Mouse (Mus musculus) lung, postnatal 10 days (tissue): ENCODE data around the gene Ace3.
"Not testable (repeated sequence)": the region's sequence is repeated elsewhere in the genome, so short reads cannot be mapped to it uniquely, and the experiment has no call there.

Source experiments
- DNase-seq: peaks from one replicate; pipeline ENCODE4 v3.0.0; 2021

The Ace3 gene

GRCm38 (mm10) chr11:105984452-105984851, 10.0 kb upstream of the Ace3 start:
- no peak for DNase-seq

GRCm38 (mm10) chr11:105987446-105987845, 7.0 kb upstream of the Ace3 start:
- peak; percentile 76 for DNase-seq

GRCm38 (mm10) chr11:105989446-105989845, 5.0 kb upstream of the Ace3 start:
- peak; percentile 65 for DNase-seq

- DNase-seq = peak; percentile 50
Measured at GRCm38 (mm10) chr11:105990231-105990630, 4.2 kb upstream of the Ace3 start.

GRCm38 (mm10) chr11:106000062-106000461, 5.6 kb downstream of the Ace3 start:
- DNase-seq = no peak

GRCm38 (mm10) chr11:106001718-106002117, 7.2 kb downstream of the Ace3 start:
- peak; percentile 44 for DNase-seq

- DNase-seq = no peak
Measured at GRCm38 (mm10) chr11:106004576-106004975, 10.1 kb downstream of the Ace3 start.

- no peak for DNase-seq
Measured at GRCm38 (mm10) chr11:106005970-106006369, 11.5 kb downstream of the Ace3 start.

GRCm38 (mm10) chr11:106007821-106008220, 13.3 kb downstream of the Ace3 start, which contains the start of gene Kcnh6:
Gene Kcnh6 (plus strand): TSS chr11:106008124.
- DNase-seq = peak; percentile 87

GRCm38 (mm10) chr11:106012711-106013110, 18.2 kb downstream of the Ace3 start:
- DNase-seq = no peak

- peak; percentile 69 for DNase-seq
Measured at GRCm38 (mm10) chr11:106013556-106014225, 19.2 kb downstream of the Ace3 start.

- DNase-seq = no peak
Measured at GRCm38 (mm10) chr11:106016440-106016839, 22.0 kb downstream of the Ace3 start.

GRCm38 (mm10) chr11:106020051-106020763, 25.7 kb downstream of the Ace3 start:
- DNase-seq = no peak

GRCm38 (mm10) chr11:106025774-106026173, 31.3 kb downstream of the Ace3 start:
- DNase-seq = no peak

GRCm38 (mm10) chr11:106026465-106027151, 32.1 kb downstream of the Ace3 start:
- peak; percentile 70 for DNase-seq

- no peak for DNase-seq
Measured at GRCm38 (mm10) chr11:106027607-106028006, 33.1 kb downstream of the Ace3 start.

GRCm38 (mm10) chr11:106032074-106032473, 37.6 kb downstream of the Ace3 start:
- not testable (repeated sequence) for DNase-seq

- peak; percentile 53 for DNase-seq
Measured at GRCm38 (mm10) chr11:106033491-106033919, 39.0 kb downstream of the Ace3 start.

GRCm38 (mm10) chr11:106034986-106035385, 40.5 kb downstream of the Ace3 start:
- no peak for DNase-seq

GRCm38 (mm10) chr11:106036548-106037417, 42.3 kb downstream of the Ace3 start, which contains the start of gene Dcaf7:
Gene Dcaf7 (plus strand): TSS chr11:106036872.
- peak; percentile 98 for DNase-seq

- DNase-seq = peak; percentile 70
Measured at GRCm38 (mm10) chr11:106037418-106037751, 42.9 kb downstream of the Ace3 start.

GRCm38 (mm10) chr11:106044349-106044748, 49.9 kb downstream of the Ace3 start:
- DNase-seq = no peak

GRCm38 (mm10) chr11:106045256-106045655, 50.8 kb downstream of the Ace3 start:
- no peak for DNase-seq
